In genomic region chrX:99134891-99135290, GRCm38 (mm10) we compare ENCODE assay signal across 7 mouse cellular contexts. TPM values are rescaled to one million over a fixed set of nuclear protein-coding genes. Genes with fewer than 3 reads are reported as not detected.
DNase-seq lines count a peak whose midpoint lies in the region; ATAC-seq lines count a peak whose summit lies in the region.

No protein-coding gene starts in this region.

- peak; percentile 51 for ATAC-seq in inflammation-experienced regulatory T-cells, adult 6 months
- peak; percentile 63 for ATAC-seq in megakaryocyte progenitor cell, adult 5-6 weeks (replicated peaks; ENCODE audit: poor library complexity)

- DNase-seq in adrenal gland, adult 2 months: peak; percentile 88
- peak; percentile 92 for DNase-seq in embryo, embryonic 10.5 days (ENCODE audit: low spot score)
- peak; percentile 57 for DNase-seq in gastrocnemius, postnatal 25 days
- peak; percentile 75 to 78 for DNase-seq in left cerebral cortex, postnatal 10 days (ENCODE audit: extremely low spot score in 1 of 2, low spot score in 2 of 2)
- DNase-seq in right cerebral cortex, postnatal 25 days: peak; percentile 78

- intact Hi-C loops in left cerebral cortex, postnatal 10 days (cut with DNase I): loop anchor here (2.0 to 10.0 kb wide), 7 partner anchors 82 to 1347 kb away; no protein-coding TSS in a partner anchor

RNA-seq across cellular contexts. Expression of gene Efnb1, which starts 1.0 kb away (rescaled TPM):
- 10 to 100 TPM; 51.0 to 52.1 TPM for total RNA-seq in adrenal gland, adult 2 months (2021)
- 56.6 and 60.9 TPM in 2 replicates for polyA plus RNA-seq in adrenal gland, adult 2 months (2012; rRNA removed)
- total RNA-seq in gastrocnemius, postnatal 25 days (2021): 1 to 10 TPM; 4.4 to 6.8 TPM
- polyA plus RNA-seq in inflammation-experienced regulatory T-cells, adult 6 months (2017; shearing (Covaris generic)): under 1 TPM in 2 of 3 experiments, not detected in 1; 0.28 to 0.67 TPM
- total RNA-seq in left cerebral cortex, postnatal 10 days (2021): 10 to 100 TPM; 14.7 to 14.8 TPM
- total RNA-seq in megakaryocyte progenitor cell, adult 5-6 weeks (2015): 1.0 and 1.2 TPM in 2 replicates
- total RNA-seq in megakaryocyte progenitor cell, adult 5-6 weeks (2017): 0.98 and 1.00 TPM in 2 replicates

Comparison
In these comparisons a context has a peak if more than half of its experiments do, and no peak if none do; other contexts are left out.
1. Peak in every context shown above with its lines: DNase-seq and ATAC-seq.